Mouse (Mus musculus) Patski (cell line): ENCODE data around the gene Irf2bpl. TPM values are rescaled to one million over a fixed set of nuclear protein-coding genes. Genes with fewer than 3 reads are reported as not detected.

Source experiments
- ATAC-seq: fragments of 100-300 bp; one replicate; pipeline ENCODE4 v1.8.0; 2021
- CTCF ChIA-PET: fragments of 350-600 bp; sonication (Branson Sonifier 250); formaldehyde crosslinking; loops from one replicate; lab custom pipeline; 2022; ENCODE audit warnings: inconsistent platforms; lab: Charles Lee
- POLR2A ChIA-PET: fragments of 350-600 bp; sonication (Branson Sonifier 250); formaldehyde crosslinking; loops from one replicate; lab custom pipeline; 2022; ENCODE audit warnings: antibody characterized with exemption, inconsistent platforms; lab: Charles Lee
- DNase-seq: peaks from one replicate; pipeline ENCODE4 v3.0.0-alpha.2; 2011; ENCODE audit warnings: low read depth, low spot score
- H3K27me3 ChIP-seq: fragments of 371-371 bp; one replicate; pipeline ENCODE4 v1.5.1; 2021
- CTCF ChIP-seq: fragments of 100-300 bp; IDR thresholded peaks from one replicate; pipeline ENCODE4 v1.5.1; 2021
- in situ Hi-C: fragments of 300-500 bp; cut with MboI; formaldehyde crosslinking; loops from 3 replicates; pipeline ENCODE4 v1.11.1; 2018; ENCODE audit warnings: low pct_unique_long_range_greater_than_20kb, mixed read lengths
- polyA plus RNA-seq: library from polyadenylated mRNA; unstranded; gene quantifications from one replicate; pipeline ENCODE4 v1.2.3, GENCODE M21; 2021

The Irf2bpl gene
- polyA plus RNA-seq, 1 experiment from 2014 or later = 97.1 TPM

DNA sequence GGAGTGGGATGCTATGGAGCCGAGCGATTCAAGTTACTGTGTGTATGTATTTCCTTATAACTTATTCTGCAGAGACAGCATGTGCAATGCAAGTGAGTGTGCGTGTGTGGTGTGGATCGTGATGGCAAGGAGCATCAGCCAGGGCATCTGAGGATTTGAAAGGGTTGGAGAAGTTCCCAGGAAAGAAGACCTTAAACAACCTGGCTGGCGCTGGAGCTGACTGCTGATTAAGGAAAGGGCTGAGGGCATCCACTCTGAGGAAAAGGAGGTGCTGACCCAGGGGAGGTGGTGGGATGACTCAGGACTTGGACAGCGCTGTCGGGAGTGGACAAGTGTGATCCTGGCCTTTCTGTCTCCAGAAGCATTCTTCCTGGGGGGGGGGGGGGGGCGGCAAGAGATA, 27.3 kb downstream of the Irf2bpl start:
- ATAC-seq (peak; percentile 37), DNase-seq (no peak)
- TF ChIP-seq CTCF = no peak
- POLR2A ChIA-PET = interaction anchor here (0.6 to 1.8 kb wide), 4 partner anchors 10 to 843 kb away, joined by 3 to 7 read pairs (median 5); no protein-coding TSS in a partner anchor
- in situ Hi-C loops = no loop called here
- H3K27me3 ChIP-seq = no peaks in the 10 kb centered on the region
- CTCF ChIA-PET = interaction anchor here (1.2 kb wide), 1 partner anchor 58 kb away, joined by 5 read pairs; no protein-coding TSS in a partner anchor

DNA sequence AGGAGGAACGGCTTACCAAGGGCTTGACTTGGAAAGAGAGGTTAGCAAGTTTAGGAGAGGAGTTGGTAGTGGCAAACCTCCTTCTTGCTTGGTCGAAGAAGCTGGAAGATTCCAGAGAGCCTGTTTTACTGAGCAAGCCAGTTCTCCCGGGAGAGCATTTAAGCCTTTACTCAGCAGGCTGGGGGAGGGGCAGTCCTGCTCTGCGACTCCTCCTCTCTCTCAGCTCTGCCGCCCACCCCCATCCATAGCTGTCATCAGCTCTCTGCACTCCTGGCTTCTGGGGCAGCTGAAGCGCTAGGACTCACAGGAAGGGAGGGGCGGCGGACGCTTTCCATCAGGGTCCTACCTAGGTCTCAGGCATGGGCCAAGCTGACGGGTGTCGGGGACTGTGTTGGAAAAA, 28.9 kb downstream of the Irf2bpl start:
- DNase-seq (no peak), ATAC-seq (no peak)
- ChIA-PET CTCF (no interaction called here), POLR2A (interaction anchor here (1.1 to 1.6 kb wide), 3 partner anchors 24 to 31 kb away, joined by 3 to 7 read pairs (median 4); no protein-coding TSS in a partner anchor)
- in situ Hi-C loops = no loop called here
- TF ChIP-seq CTCF = no peak
- H3K27me3 ChIP-seq = no peaks in the 10 kb centered on the region

DNA sequence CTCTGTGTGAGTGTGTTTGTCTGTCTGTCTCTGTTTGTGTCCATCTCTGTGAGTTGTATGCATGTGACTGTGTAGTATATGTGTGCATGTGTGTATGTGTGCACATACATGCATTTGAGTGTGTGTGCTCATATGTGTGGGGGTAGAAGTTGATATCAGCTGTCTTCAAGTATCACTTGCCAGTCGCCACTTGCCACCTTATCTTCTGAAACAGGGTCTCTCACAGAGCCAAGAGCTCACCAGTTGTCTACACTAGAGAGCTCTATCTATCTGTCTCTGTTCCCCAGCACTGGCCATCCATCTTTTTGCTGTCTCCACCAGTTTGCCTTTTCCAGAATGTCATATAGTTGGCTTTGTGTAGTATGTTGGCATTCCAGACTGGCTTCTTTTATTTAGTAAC, 31.1 kb downstream of the Irf2bpl start:
- no peak for DNase-seq
- no peak for TF ChIP-seq CTCF
- H3K27me3 ChIP-seq = no peaks in the 10 kb centered on the region
- POLR2A ChIA-PET = no interaction called here
- in situ Hi-C loops = no loop called here
- CTCF ChIA-PET = interaction anchor here (1.5 to 1.7 kb wide), 3 partner anchors 9 to 35 kb away, joined by 4 to 5 read pairs (median 4); no protein-coding TSS in a partner anchor
- no peak for ATAC-seq

DNA sequence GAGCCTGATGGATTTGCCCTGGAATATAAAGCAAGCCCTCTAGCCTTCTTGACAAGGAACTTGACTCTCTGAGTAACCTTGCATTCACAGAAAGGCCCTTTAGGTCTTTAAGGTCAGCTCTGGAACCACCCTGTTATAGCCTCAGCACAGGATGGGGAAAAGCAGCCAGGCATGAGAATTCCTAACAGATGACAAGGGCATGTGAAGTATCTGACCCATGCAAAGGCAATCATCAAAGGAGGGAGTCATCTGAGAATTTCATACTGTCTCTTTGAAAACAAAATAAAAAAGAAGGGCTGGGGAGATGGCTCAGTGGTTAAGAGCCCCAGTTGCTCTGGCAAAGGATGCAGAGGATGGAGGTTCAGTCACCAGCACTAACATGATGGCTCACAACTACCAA, 33.3 kb downstream of the Irf2bpl start:
- DNase-seq (peak; percentile 59), ATAC-seq (peak; percentile 75)
- in situ Hi-C loops = no loop called here
- H3K27me3 ChIP-seq = no peaks in the 10 kb centered on the region
- ChIA-PET POLR2A (interaction anchor here (0.6 to 1.2 kb wide), 3 partner anchors 15 to 34 kb away, joined by 3 read pairs; no protein-coding TSS in a partner anchor), CTCF (interaction anchor here (1.4 kb wide), 1 partner anchor 15 kb away, joined by 4 read pairs; no protein-coding TSS in a partner anchor)
- TF ChIP-seq CTCF = no peak

DNA sequence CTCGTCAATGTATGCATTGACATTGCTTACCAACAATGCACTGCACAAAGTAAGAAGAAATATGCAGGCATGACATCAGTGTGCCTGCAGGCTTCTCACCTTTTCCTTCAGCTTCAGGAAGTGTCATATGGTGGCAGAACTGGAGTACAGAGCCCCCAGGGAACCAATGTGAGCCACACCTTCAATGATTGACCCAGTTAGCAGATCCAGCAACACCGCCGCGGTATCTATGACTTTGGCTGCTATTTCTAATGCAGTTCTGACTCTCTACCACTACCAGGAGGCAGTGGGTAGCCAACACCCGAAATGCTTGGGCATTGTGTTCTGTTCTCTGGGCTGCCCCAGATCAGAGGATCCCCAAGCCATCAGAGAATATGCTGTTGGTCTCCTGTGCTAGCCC, 33.9 kb downstream of the Irf2bpl start:
- CTCF ChIA-PET = interaction anchor here (1.4 kb wide), 1 partner anchor 14 kb away, joined by 4 read pairs; no protein-coding TSS in a partner anchor
- in situ Hi-C loops = no loop called here
- POLR2A ChIA-PET = interaction anchor here (0.6 to 0.8 kb wide), 2 partner anchors 14 to 34 kb away, joined by 3 read pairs; no protein-coding TSS in a partner anchor
- no peak for TF ChIP-seq CTCF
- DNase-seq (no peak), ATAC-seq (peak; percentile 10)
- H3K27me3 ChIP-seq = no peaks in the 10 kb centered on the region

DNA sequence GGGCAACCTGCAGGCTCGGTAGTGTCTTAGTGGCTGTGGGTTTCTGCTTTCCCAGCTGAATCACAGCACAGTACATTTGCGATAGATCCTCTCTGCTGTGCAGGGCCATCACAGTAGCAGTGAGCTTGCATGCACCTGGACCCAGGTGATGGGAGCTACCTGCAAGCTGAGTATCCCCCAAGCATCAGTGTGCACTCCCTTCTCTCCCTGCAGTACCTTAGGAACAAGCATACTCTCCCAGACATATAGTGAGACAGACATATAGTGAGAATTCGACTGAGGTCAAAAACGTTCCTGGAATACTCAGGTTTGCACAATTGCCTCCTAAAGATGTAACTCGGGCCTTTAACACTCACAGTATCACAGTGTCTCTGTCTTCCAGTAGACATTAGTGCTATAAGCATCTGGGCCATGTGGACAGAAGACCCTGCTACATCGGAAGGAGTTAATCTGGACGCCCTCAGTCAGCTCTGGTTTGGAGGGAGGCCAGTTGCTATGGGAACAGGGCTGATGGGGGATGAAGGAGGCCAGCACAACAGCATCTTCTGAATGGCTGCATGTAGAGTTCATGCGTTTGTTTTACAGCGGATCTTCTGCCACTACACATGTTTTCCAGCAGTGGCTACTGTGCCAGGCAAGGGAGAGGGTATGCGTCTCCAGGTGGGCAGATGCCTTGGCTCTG, 34.5 kb downstream of the Irf2bpl start:
- CTCF ChIA-PET = interaction anchor here (1.3 to 1.4 kb wide), 2 partner anchors 9 to 13 kb away, joined by 3 to 4 read pairs; no protein-coding TSS in a partner anchor
- no peaks in the 10 kb centered on the region for H3K27me3 ChIP-seq
- POLR2A ChIA-PET = interaction anchor here (1.1 kb wide), 1 partner anchor 12 kb away, joined by 5 read pairs; no protein-coding TSS in a partner anchor
- DNase-seq (no peak), ATAC-seq (no peak)
- TF ChIP-seq CTCF = no peak
- in situ Hi-C loops = no loop called here

DNA sequence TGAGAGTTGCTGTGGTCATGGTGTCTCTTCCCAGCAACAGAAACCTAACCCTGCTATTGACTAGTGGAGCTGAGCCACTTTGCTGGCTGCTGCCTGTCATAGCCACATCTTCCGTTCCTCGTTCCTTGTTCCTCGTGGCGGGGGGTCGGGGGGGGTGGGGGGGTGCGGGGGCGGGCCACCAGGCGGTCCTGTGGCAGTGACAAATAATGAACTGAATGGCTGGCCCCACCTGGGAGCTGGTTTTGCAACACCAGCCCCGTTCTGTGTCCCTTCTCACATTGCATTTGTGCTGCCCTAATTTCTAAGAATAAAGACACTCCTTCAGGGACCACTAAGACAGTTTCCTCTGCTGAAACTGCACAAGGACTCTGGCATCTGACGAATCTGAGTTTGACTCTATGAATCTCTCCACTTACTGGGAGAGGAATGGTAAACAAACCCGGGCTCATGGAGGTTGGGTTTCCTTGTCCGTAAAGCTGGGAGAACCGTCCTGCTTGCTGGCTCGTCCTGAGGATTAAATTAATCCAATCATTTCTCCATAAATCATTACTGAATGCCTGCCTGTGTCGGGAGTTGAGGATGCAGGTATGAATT, 41.6 kb downstream of the Irf2bpl start:
- ChIA-PET CTCF (interaction anchor here (0.5 kb wide), 1 partner anchor 15 kb away, joined by 4 read pairs; no protein-coding TSS in a partner anchor), POLR2A (no interaction called here)
- ATAC-seq = no peak
- no peaks in the 10 kb centered on the region for H3K27me3 ChIP-seq
- DNase-seq = no peak
- in situ Hi-C loops = no loop called here
- no peak for TF ChIP-seq CTCF

DNA sequence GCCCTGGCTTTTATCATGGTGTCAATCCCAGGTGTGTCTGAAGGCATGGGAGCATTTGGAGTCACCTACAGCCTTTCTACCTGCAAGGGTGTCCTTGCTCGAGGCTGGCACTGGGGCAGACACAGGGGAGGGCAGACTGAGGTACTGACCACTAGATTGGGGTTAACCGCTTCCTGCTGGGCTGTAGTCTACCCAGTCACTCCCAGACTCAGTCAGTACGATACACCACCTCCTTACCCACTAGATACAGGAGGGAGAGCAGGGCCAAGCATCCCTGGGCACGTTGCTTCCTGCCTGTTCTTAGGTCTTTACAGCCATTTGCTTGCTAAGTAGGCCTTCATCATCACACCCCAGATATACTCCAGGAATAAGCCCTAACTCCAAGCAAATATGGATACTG, 44.1 kb downstream of the Irf2bpl start:
- TF ChIP-seq CTCF = no peak
- no peaks in the 10 kb centered on the region for H3K27me3 ChIP-seq
- ChIA-PET POLR2A (no interaction called here), CTCF (no interaction called here)
- in situ Hi-C loops = no loop called here
- no peak for DNase-seq
- ATAC-seq = no peak

DNA sequence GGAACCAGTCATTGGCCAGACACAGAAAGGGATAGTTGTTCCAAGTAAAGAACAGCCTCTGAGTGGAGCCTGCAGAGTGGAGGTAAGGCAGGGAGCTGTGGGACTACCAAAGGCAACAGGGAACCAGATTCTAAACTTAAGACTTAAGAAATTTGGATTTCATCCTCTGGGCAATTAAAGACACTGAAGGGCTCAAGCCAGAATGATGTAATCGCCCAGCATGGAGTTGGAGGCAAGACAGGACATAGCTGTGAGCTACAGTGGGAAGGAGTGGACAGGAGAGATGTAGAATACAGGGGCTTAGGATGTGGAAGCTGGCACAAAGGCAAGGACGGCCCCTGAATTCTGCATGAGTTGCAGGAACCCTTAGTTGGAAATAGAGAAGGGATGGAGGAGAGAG, 46.4 kb downstream of the Irf2bpl start:
- ChIA-PET POLR2A (interaction anchor here (1.6 kb wide), 1 partner anchor 11 kb away, joined by 5 read pairs; no protein-coding TSS in a partner anchor), CTCF (interaction anchor here (1.3 kb wide), 1 partner anchor 42 kb away, joined by 4 read pairs; no protein-coding TSS in a partner anchor)
- no peak for TF ChIP-seq CTCF
- in situ Hi-C loops = no loop called here
- H3K27me3 ChIP-seq = no peaks in the 10 kb centered on the region
- DNase-seq (no peak), ATAC-seq (no peak)

DNA sequence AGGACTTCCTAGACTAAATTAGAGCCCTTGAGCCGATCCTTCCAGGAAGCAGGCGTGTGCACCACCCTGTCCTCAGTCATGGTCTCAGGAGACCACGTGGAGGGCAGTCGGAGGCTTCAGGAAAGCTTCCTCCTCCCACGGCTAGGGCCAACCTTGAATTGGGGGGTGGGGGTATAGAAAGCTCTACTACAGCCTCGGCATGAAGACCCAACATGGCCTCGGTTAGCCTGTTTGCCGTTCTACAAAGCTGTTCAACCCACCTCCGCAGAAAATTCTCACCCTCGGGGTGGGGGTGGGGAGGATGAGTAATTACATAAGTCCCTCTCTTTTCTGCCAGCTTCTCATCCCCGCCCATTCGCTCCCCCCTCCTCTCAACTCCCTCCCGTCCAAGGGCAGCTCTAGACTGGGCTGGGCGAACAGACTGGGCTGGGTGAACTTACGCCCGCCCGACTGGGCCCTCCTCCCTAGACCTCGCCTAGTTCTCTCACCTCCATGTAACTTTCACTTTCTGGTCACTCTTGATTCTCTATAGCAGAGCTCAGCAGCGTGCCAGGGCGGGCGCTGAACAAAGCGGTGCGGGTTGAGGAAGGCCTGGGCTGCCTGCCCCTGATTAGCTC, 48.1 kb downstream of the Irf2bpl start:
- ATAC-seq (no peak), DNase-seq (no peak)
- in situ Hi-C loops = no loop called here
- H3K27me3 ChIP-seq = no peaks in the 10 kb centered on the region
- TF ChIP-seq CTCF = no peak
- POLR2A ChIA-PET = interaction anchor here (0.8 to 1.6 kb wide), 3 partner anchors 15 to 35 kb away, joined by 3 to 5 read pairs (median 3); no protein-coding TSS in a partner anchor
- CTCF ChIA-PET = interaction anchor here (0.9 to 1.7 kb wide), 5 partner anchors 8 to 38 kb away, joined by 3 to 5 read pairs (median 4); no protein-coding TSS in a partner anchor
